Mouse (Mus musculus) myocyte (in vitro differentiated cells): ENCODE data around the gene Spns2.

Source experiments
- E2F4 ChIP-seq: IDR thresholded peaks from one replicate; pipeline ENCODE4 v1.6.1; 2011; ENCODE audit warnings: mild to moderate bottlenecking, control low read depth, moderate library complexity; ENCODE audit not compliant: insufficient read depth
- MYOG ChIP-seq, 3 experiments: IDR thresholded peaks; one replicate each; pipeline ENCODE4 v1.6.1; 2011; ENCODE audit warnings: control low read depth in 2 of 3, low read depth in 2 of 3, mild to moderate bottlenecking in 2 of 3; ENCODE audit not compliant: insufficient read length in 2 of 3, control insufficient read depth in 1 of 3, insufficient read depth in 1 of 3
- POLR2A ChIP-seq: IDR thresholded peaks from one replicate; pipeline ENCODE4 v1.6.1; 2011; ENCODE audit warnings: low read depth, mild to moderate bottlenecking, control low read depth, moderate library complexity; ENCODE audit not compliant: insufficient read length
- POLR2AphosphoS2 ChIP-seq: IDR thresholded peaks from one replicate; pipeline ENCODE4 v1.6.1; 2011; ENCODE audit warnings: low read depth, control low read depth; ENCODE audit not compliant: insufficient read length

DNA sequence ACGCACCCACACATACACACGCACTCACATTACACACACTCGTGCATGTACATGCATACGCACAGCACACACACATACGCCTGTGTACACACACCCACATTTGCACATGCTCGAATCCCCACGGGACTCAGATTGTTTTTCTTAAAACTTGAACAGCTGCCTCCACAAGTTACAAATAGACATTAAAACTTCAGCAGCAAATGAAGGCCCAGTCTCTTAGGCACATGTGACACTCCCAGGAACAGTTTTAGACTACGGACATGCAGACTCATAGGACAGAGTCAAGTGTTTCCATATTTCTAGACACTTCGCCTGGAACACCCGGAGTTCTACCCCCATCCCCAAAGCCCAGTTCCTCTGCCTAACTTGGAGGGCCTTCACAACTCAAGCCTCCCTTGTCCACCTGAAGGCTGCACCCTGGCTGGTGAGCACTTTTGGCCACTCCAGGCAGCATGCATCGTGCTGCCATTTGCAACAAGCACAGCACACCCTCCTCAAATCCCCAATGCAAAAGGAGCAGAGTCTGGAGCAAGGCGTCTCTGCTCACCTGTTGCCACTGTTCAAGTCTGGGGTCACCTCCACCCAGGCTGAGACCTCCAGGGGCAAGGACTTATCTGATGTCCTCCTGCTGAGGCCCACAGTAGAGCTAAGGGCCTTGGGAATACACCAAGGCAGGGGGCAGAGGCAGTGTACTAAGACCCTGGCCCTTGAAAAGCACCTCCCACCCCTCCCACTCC is 79.9 kb downstream of the Spns2 start:
- TF ChIP-seq POLR2A (no peak), E2F4 (no peak), MYOG (IDR thresholded peaks at IDR 0.05; ENCODE audit: control insufficient read depth in 1 of 3, insufficient read depth in 1 of 3, insufficient read length in 2 of 3, low read depth in 2 of 3) (no peak), POLR2AphosphoS2 (no peak)
